Mouse (Mus musculus): Measurements from ENCODE around the gene Lgr5. TPM values are rescaled to one million over a fixed set of nuclear protein-coding genes. Genes with fewer than 3 reads are reported as not detected.

Lgr5 gene
- polyA plus RNA-seq, 1 experiment from 2014 or later: 2.4 TPM

GRCm38 (mm10) chr10:115571317-115571716 is 16.3 kb downstream of the Lgr5 start:
- H3K4me3 ChIP-seq (ENCODE audit: low read depth, low read length): no peak overlapping the region
- H3K27ac ChIP-seq (ENCODE audit: low read depth): no peak overlapping the region
- no peaks in the 10 kb centered on the region for H3K4me1 ChIP-seq (ENCODE audit: insufficient read depth)
- H3K9me3 ChIP-seq (ENCODE audit: low read depth, low read length): no peaks in the 10 kb centered on the region
- no peaks in the 10 kb centered on the region for H3K36me3 ChIP-seq (ENCODE audit: insufficient read depth)
- 88% methylated on average over 6 of the region's 6 CpGs for WGBS
- no peak overlapping the region for H3K4me2 ChIP-seq
- TF ChIP-seq CTCF (IDR thresholded peaks at IDR 0.05; ENCODE audit: low read depth): no peak
- no peak for ATAC-seq (ENCODE audit: insufficient read depth)
- H3K9ac ChIP-seq: no peak overlapping the region
- no peaks in the 10 kb centered on the region for H3K27me3 ChIP-seq (ENCODE audit: insufficient read depth, low read length)
- DNase-seq: no peak

- Histone ChIP-seq H3K9ac (no peak overlapping the region), H3K27me3 (ENCODE audit: insufficient read depth, low read length) (no peaks in the 10 kb centered on the region), H3K27ac (ENCODE audit: low read depth) (no peak overlapping the region), H3K36me3 (ENCODE audit: insufficient read depth) (no peaks in the 10 kb centered on the region), H3K4me3 (ENCODE audit: low read depth, low read length) (no peak overlapping the region), H3K4me1 (ENCODE audit: insufficient read depth) (no peaks in the 10 kb centered on the region), H3K4me2 (no peak overlapping the region), H3K9me3 (ENCODE audit: low read depth, low read length) (no peaks in the 10 kb centered on the region)
- ATAC-seq (ENCODE audit: insufficient read depth) (no peak), DNase-seq (no peak)
- WGBS: 73% methylated on average over 2 of the region's 2 CpGs
- no peak for TF ChIP-seq CTCF (IDR thresholded peaks at IDR 0.05; ENCODE audit: low read depth)
These were observed 17.0 kb downstream of the Lgr5 start for GRCm38 (mm10) chr10:115570577-115570976.

- H3K27ac ChIP-seq (ENCODE audit: low read depth): no peak within 1 kb of the TSS
- DNase-seq (no peak), ATAC-seq (ENCODE audit: insufficient read depth) (no peak)
- H3K4me1 ChIP-seq (ENCODE audit: insufficient read depth): no peaks in the 10 kb centered on the region
- no peak for TF ChIP-seq CTCF (IDR thresholded peaks at IDR 0.05; ENCODE audit: low read depth)
- no peaks in the 10 kb centered on the region for H3K9me3 ChIP-seq (ENCODE audit: low read depth, low read length)
- no peak within 1 kb of the TSS for H3K9ac ChIP-seq
- H3K36me3 ChIP-seq (ENCODE audit: insufficient read depth): no peaks in the 10 kb centered on the region
- no peak within 1 kb of the TSS for H3K4me3 ChIP-seq (ENCODE audit: low read depth, low read length)
- H3K4me2 ChIP-seq: no peak within 1 kb of the TSS
- H3K27me3 ChIP-seq (ENCODE audit: insufficient read depth, low read length): no peaks in the 10 kb centered on the region
- WGBS: 79% methylated on average over 15 of the region's 15 CpGs
These were observed 17.7 kb downstream of the Lgr5 start, which contains the start of gene A930009A15Rik for GRCm38 (mm10) chr10:115569712-115570491. Gene A930009A15Rik, plus strand, starts transcription at chr10:115569986.

- Histone ChIP-seq H3K4me3 (ENCODE audit: low read depth, low read length) (no peak overlapping the region), H3K4me1 (ENCODE audit: insufficient read depth) (no peaks in the 10 kb centered on the region), H3K4me2 (no peak overlapping the region), H3K27me3 (ENCODE audit: insufficient read depth, low read length) (no peaks in the 10 kb centered on the region), H3K9me3 (ENCODE audit: low read depth, low read length) (no peaks in the 10 kb centered on the region), H3K27ac (ENCODE audit: low read depth) (no peak overlapping the region), H3K9ac (no peak overlapping the region), H3K36me3 (ENCODE audit: insufficient read depth) (no peaks in the 10 kb centered on the region)
- no peak for TF ChIP-seq CTCF (IDR thresholded peaks at IDR 0.05; ENCODE audit: low read depth)
- ATAC-seq (ENCODE audit: insufficient read depth) (no peak), DNase-seq (no peak)
- WGBS: 69% methylated on average over 5 of the region's 5 CpGs
These were observed 23.6 kb downstream of the Lgr5 start for GRCm38 (mm10) chr10:115563961-115564360.

GRCm38 (mm10) chr10:115562911-115563686 is 24.5 kb downstream of the Lgr5 start:
- Histone ChIP-seq H3K4me1 (ENCODE audit: insufficient read depth) (no peaks in the 10 kb centered on the region), H3K9ac (no peak overlapping the region), H3K4me2 (no peak overlapping the region), H3K27me3 (ENCODE audit: insufficient read depth, low read length) (no peaks in the 10 kb centered on the region), H3K36me3 (ENCODE audit: insufficient read depth) (no peaks in the 10 kb centered on the region), H3K4me3 (ENCODE audit: low read depth, low read length) (no peak overlapping the region), H3K9me3 (ENCODE audit: low read depth, low read length) (no peaks in the 10 kb centered on the region), H3K27ac (ENCODE audit: low read depth) (no peak overlapping the region)
- ATAC-seq (ENCODE audit: insufficient read depth) (no peak), DNase-seq (no peak)
- WGBS: 84% methylated on average over 4 of the region's 4 CpGs
- no peak for TF ChIP-seq CTCF (IDR thresholded peaks at IDR 0.05; ENCODE audit: low read depth)

- DNase-seq: peak; percentile 76
- H3K4me1 ChIP-seq (ENCODE audit: insufficient read depth): no peaks in the 10 kb centered on the region
- H3K9ac ChIP-seq: no peak overlapping the region
- H3K27ac ChIP-seq (ENCODE audit: low read depth): peak overlapping the region; percentile 26; the same call in 1 of the 2 replicates
- peak; percentile 74 for ATAC-seq (ENCODE audit: insufficient read depth)
- TF ChIP-seq CTCF (IDR thresholded peaks at IDR 0.05; ENCODE audit: low read depth): no peak
- H3K36me3 ChIP-seq (ENCODE audit: insufficient read depth): no peaks in the 10 kb centered on the region
- no peak overlapping the region for H3K4me2 ChIP-seq
- WGBS: 51% methylated on average over 12 of the region's 12 CpGs
- H3K4me3 ChIP-seq (ENCODE audit: low read depth, low read length): no peak overlapping the region
- no peaks in the 10 kb centered on the region for H3K27me3 ChIP-seq (ENCODE audit: insufficient read depth, low read length)
- H3K9me3 ChIP-seq (ENCODE audit: low read depth, low read length): no peaks in the 10 kb centered on the region
These were observed 26.3 kb downstream of the Lgr5 start for GRCm38 (mm10) chr10:115561136-115561880.

Data from lung, embryonic 14.5 days (tissue).